10 mouse cellular contexts compared by ENCODE assay signal in the genomic region with DNA sequence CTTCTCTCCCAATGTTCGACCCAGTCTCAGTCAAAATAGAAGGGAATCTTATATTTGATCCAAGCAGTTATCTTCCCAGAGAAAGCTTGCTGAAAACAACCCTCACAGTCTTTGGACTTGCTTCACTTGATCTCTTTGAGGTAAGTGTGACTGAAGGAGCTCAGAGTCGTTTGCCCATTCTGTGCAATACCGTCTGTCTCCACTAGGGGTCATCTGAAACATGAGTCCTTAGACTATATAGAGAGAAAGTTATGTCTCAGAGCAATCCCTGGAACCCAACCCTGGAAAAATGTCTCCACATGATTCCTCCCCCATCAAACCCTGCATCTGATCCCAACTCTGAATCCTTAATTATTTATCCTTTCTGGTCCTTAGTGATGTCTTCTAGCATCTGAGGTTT. TPM values are rescaled to one million over a fixed set of nuclear protein-coding genes. Genes with fewer than 3 reads are reported as not detected.
DNase-seq lines count a peak whose midpoint lies in the region; TF ChIP-seq lines count a peak whose summit lies in the region.
"Had no signal": no experiment of that assay in that cellular context is flagged by ENCODE, and none has a peak within 500 bp of the region (broad histone marks: within the 10 kb centered on the region; RNA-seq: fewer than 3 reads in every experiment).

No protein-coding gene starts in this region.

- intact Hi-C loops in heart, postnatal 10 days (cut with DNase I), result loop anchor here (1.0 kb wide), 2 partner anchors 241 to 315 kb away; no protein-coding TSS in a partner anchor

- TF ChIP-seq POLR2A in cortical plate, adult 2 months (IDR thresholded peaks at IDR 0.05; ENCODE audit: extremely low read depth, insufficient read depth, low read length), result no peak

- H3K4me3 ChIP-seq in cortical plate, adult 2 months (ENCODE audit: insufficient read depth, low read length), result no peak overlapping the region
- H3K4me3 ChIP-seq: embryonic facial prominence, embryonic 12.5 days; limb, embryonic 15.5 days had no signal

- TF ChIP-seq CTCF in cortical plate, adult 2 months (IDR thresholded peaks at IDR 0.05; ENCODE audit: extremely low read depth, insufficient read depth, low read length), result peak; percentile 58

- H3K4me1 ChIP-seq in cortical plate, adult 2 months (ENCODE audit: control insufficient read depth, insufficient read depth, low read length), result no peaks in the 10 kb centered on the region
- H3K4me1 ChIP-seq: embryonic facial prominence, embryonic 12.5 days; limb, embryonic 15.5 days had no signal

- peak; percentile 43 to 70 for DNase-seq in heart, postnatal 10 days
- no peak for DNase-seq in heart, adult 11 months
- DNase-seq in 3T3-L1 (ENCODE audit: low read depth, low spot score), result peak; percentile 90
- DNase-seq in NIH3T3 (ENCODE audit: low read depth), result peak; percentile 89
- peak; percentile 73 for DNase-seq in hindlimb bud, embryonic 11.5 days (ENCODE audit: extremely low spot score, low read depth, low spot score)
- DNase-seq in lung, postnatal 14 days, result peak; percentile 69
- peak; percentile 73 for DNase-seq in testis, postnatal 10 days (ENCODE audit: low spot score)

- H3K27ac ChIP-seq in cortical plate, adult 2 months (ENCODE audit: insufficient read depth, low read length), result no peak overlapping the region
- H3K27ac ChIP-seq: embryonic facial prominence, embryonic 12.5 days; limb, embryonic 15.5 days had no signal

RNA-seq across cellular contexts. Expression of a gene that starts 13.4 kb away (rescaled TPM):
- total RNA-seq in heart, postnatal 10 days (2021), result under 1 TPM in 1 of 2 experiments, not detected in 1; 0.20 TPM
- polyA plus RNA-seq in cortical plate, adult 2 months (2012; rRNA removed), result under 0.01 TPM in 1 of 2 replicates, not detected in the other
